Mouse (Mus musculus): ENCODE data around the gene Slc6a16. TPM values are rescaled to one million over a fixed set of nuclear protein-coding genes. Genes with fewer than 3 reads are reported as not detected.

The Slc6a16 gene
- total and polyA plus RNA-seq, 2 experiments from 2014 or later = 0.16 to 2.3 TPM

- ATAC-seq (ENCODE audit: low FRiP score) (no peak), DNase-seq (ENCODE audit: low spot score) (no peak)
- no peak overlapping the region for H3K9ac ChIP-seq (replicated peaks; ENCODE audit: low read length, poor library complexity, severe bottlenecking)
- no peak overlapping the region for H3K4me3 ChIP-seq (ENCODE audit: low read depth, low read length)
- TF ChIP-seq CTCF (IDR thresholded peaks at IDR 0.05) = no peak
- no peaks in the 10 kb centered on the region for H3K27me3 ChIP-seq (ENCODE audit: insufficient read depth, low read length)
- no peaks in the 10 kb centered on the region for H3K9me3 ChIP-seq (ENCODE audit: low read length)
- no peaks in the 10 kb centered on the region for H3K4me1 ChIP-seq (ENCODE audit: insufficient read depth, low read length)
- H3K36me3 ChIP-seq (ENCODE audit: insufficient read depth, low read length) = no peaks in the 10 kb centered on the region
- H3K4me2 ChIP-seq (ENCODE audit: low read depth, low read length, poor library complexity, severe bottlenecking) = no peak overlapping the region
- no peak overlapping the region for H3K27ac ChIP-seq (ENCODE audit: low read depth, low read length)
- WGBS = 64% methylated on average over 11 of the region's 11 CpGs
These were observed 16.4 kb downstream of the Slc6a16 start for GRCm38 (mm10) chr7:45257063-45257840.

GRCm38 (mm10) chr7:45259281-45259680, 18.4 kb downstream of the Slc6a16 start:
- Histone ChIP-seq H3K4me2 (ENCODE audit: low read depth, low read length, poor library complexity, severe bottlenecking) (no peak overlapping the region), H3K4me1 (ENCODE audit: insufficient read depth, low read length) (no peaks in the 10 kb centered on the region), H3K9ac (replicated peaks; ENCODE audit: low read length, poor library complexity, severe bottlenecking) (no peak overlapping the region), H3K27me3 (ENCODE audit: insufficient read depth, low read length) (no peaks in the 10 kb centered on the region), H3K36me3 (ENCODE audit: insufficient read depth, low read length) (no peaks in the 10 kb centered on the region), H3K9me3 (ENCODE audit: low read length) (no peaks in the 10 kb centered on the region), H3K4me3 (ENCODE audit: low read depth, low read length) (no peak overlapping the region), H3K27ac (ENCODE audit: low read depth, low read length) (no peak overlapping the region)
- WGBS = 91% methylated on average over 8 of the region's 8 CpGs
- DNase-seq (ENCODE audit: low spot score) (no peak), ATAC-seq (ENCODE audit: low FRiP score) (no peak)
- TF ChIP-seq CTCF (IDR thresholded peaks at IDR 0.05) = no peak

GRCm38 (mm10) chr7:45262266-45262665, 21.4 kb downstream of the Slc6a16 start:
- Histone ChIP-seq H3K9ac (replicated peaks; ENCODE audit: low read length, poor library complexity, severe bottlenecking) (no peak overlapping the region), H3K36me3 (ENCODE audit: insufficient read depth, low read length) (no peaks in the 10 kb centered on the region), H3K4me1 (ENCODE audit: insufficient read depth, low read length) (no peaks in the 10 kb centered on the region), H3K4me2 (ENCODE audit: low read depth, low read length, poor library complexity, severe bottlenecking) (no peak overlapping the region), H3K27me3 (ENCODE audit: insufficient read depth, low read length) (no peaks in the 10 kb centered on the region), H3K4me3 (ENCODE audit: low read depth, low read length) (no peak overlapping the region), H3K9me3 (ENCODE audit: low read length) (no peaks in the 10 kb centered on the region), H3K27ac (ENCODE audit: low read depth, low read length) (no peak overlapping the region)
- no peak for TF ChIP-seq CTCF (IDR thresholded peaks at IDR 0.05)
- 58% methylated on average over 7 of the region's 7 CpGs for WGBS
- DNase-seq (ENCODE audit: low spot score) (peak; percentile 23), ATAC-seq (ENCODE audit: low FRiP score) (no peak)

GRCm38 (mm10) chr7:45263006-45263607, 22.2 kb downstream of the Slc6a16 start:
- H3K4me1 ChIP-seq (ENCODE audit: insufficient read depth, low read length) = peaks cover 3% of the 10 kb centered on the region; the same call in 1 of the 2 replicates
- TF ChIP-seq CTCF (IDR thresholded peaks at IDR 0.05) = no peak
- H3K27ac ChIP-seq (ENCODE audit: low read depth, low read length) = no peak overlapping the region
- H3K9me3 ChIP-seq (ENCODE audit: low read length) = no peaks in the 10 kb centered on the region
- DNase-seq (ENCODE audit: low spot score) = peak; percentile 15
- no peak overlapping the region for H3K9ac ChIP-seq (replicated peaks; ENCODE audit: low read length, poor library complexity, severe bottlenecking)
- ATAC-seq (ENCODE audit: low FRiP score) = no peak
- H3K27me3 ChIP-seq (ENCODE audit: insufficient read depth, low read length) = no peaks in the 10 kb centered on the region
- no peak overlapping the region for H3K4me3 ChIP-seq (ENCODE audit: low read depth, low read length)
- no peak overlapping the region for H3K4me2 ChIP-seq (ENCODE audit: low read depth, low read length, poor library complexity, severe bottlenecking)
- WGBS = 69% methylated on average over 7 of the region's 7 CpGs
- H3K36me3 ChIP-seq (ENCODE audit: insufficient read depth, low read length) = no peaks in the 10 kb centered on the region

- Histone ChIP-seq H3K4me3 (ENCODE audit: low read depth, low read length) (no peak overlapping the region), H3K27me3 (ENCODE audit: insufficient read depth, low read length) (no peaks in the 10 kb centered on the region), H3K36me3 (ENCODE audit: insufficient read depth, low read length) (no peaks in the 10 kb centered on the region), H3K27ac (ENCODE audit: low read depth, low read length) (no peak overlapping the region), H3K4me1 (ENCODE audit: insufficient read depth, low read length) (peaks cover 3% of the 10 kb centered on the region; the same call in 1 of the 2 replicates), H3K9ac (replicated peaks; ENCODE audit: low read length, poor library complexity, severe bottlenecking) (no peak overlapping the region), H3K9me3 (ENCODE audit: low read length) (no peaks in the 10 kb centered on the region), H3K4me2 (ENCODE audit: low read depth, low read length, poor library complexity, severe bottlenecking) (no peak overlapping the region)
- TF ChIP-seq CTCF (IDR thresholded peaks at IDR 0.05) = no peak
- no peak for ATAC-seq (ENCODE audit: low FRiP score)
- 75% methylated on average over 3 of the region's 3 CpGs for WGBS
- DNase-seq (ENCODE audit: low spot score) = no peak
These were observed 23.5 kb downstream of the Slc6a16 start for GRCm38 (mm10) chr7:45264348-45264747.

GRCm38 (mm10) chr7:45265518-45265917, 24.6 kb downstream of the Slc6a16 start:
- DNase-seq (ENCODE audit: low spot score) = no peak
- Histone ChIP-seq H3K4me2 (ENCODE audit: low read depth, low read length, poor library complexity, severe bottlenecking) (no peak overlapping the region), H3K9me3 (ENCODE audit: low read length) (no peaks in the 10 kb centered on the region)

More at GRCm38 (mm10) chr7:45265518-45265917, 24.6 kb downstream of the Slc6a16 start:
- WGBS = 76% methylated on average over 1 of the region's 1 CpGs
- H3K9ac ChIP-seq (replicated peaks; ENCODE audit: low read length, poor library complexity, severe bottlenecking) = no peak overlapping the region
- ATAC-seq (ENCODE audit: low FRiP score) = no peak
- H3K27ac ChIP-seq (ENCODE audit: low read depth, low read length) = no peak overlapping the region
- TF ChIP-seq CTCF (IDR thresholded peaks at IDR 0.05) = no peak
- H3K27me3 ChIP-seq (ENCODE audit: insufficient read depth, low read length) = no peaks in the 10 kb centered on the region
- peaks cover 3% of the 10 kb centered on the region; the same call in 1 of the 2 replicates for H3K4me1 ChIP-seq (ENCODE audit: insufficient read depth, low read length)
- no peak overlapping the region for H3K4me3 ChIP-seq (ENCODE audit: low read depth, low read length)
- no peaks in the 10 kb centered on the region for H3K36me3 ChIP-seq (ENCODE audit: insufficient read depth, low read length)
